7 mouse cellular contexts compared by ENCODE assay signal in the genomic region with DNA sequence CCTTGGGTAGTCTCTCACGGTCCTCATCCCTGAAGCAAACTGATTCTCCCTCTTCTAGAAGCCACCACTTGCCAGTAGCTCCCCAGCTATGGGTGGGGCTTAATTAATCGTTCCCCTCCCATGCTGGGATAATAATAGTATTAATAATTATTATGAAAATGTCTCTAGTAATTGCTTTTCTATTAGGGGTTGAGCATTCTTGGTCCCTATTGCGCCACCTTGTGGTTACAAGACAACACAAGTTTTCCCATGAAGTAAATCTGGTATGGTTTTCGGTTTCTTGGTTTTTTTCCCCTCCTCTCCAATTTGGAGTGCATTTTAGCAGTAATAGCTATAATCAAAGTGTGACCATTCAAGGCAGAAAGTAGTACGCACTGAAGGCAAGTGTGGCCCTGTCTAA. TPM values are rescaled to one million over a fixed set of nuclear protein-coding genes. Genes with fewer than 3 reads are reported as not detected.
DNase-seq lines count a peak whose midpoint lies in the region; ATAC-seq and TF ChIP-seq lines count a peak whose summit lies in the region.

No protein-coding gene starts in this region.

- no peak overlapping the region for H3K9ac ChIP-seq in intestine, postnatal 0 days (ENCODE audit: low read depth, low read length)
- H3K9ac ChIP-seq in intestine, embryonic 15.5 days = no peak overlapping the region

- H3K9me3 ChIP-seq in intestine, postnatal 0 days (ENCODE audit: control insufficient read depth) = no peaks in the 10 kb centered on the region
- no peaks in the 10 kb centered on the region for H3K9me3 ChIP-seq in intestine, embryonic 15.5 days

- no peak overlapping the region for H3K4me3 ChIP-seq in intestine, postnatal 0 days (ENCODE audit: low read depth, low read length)
- no peak overlapping the region for H3K4me3 ChIP-seq in intestine, embryonic 15.5 days (replicated peaks)

- ATAC-seq in intestine, postnatal 0 days = no peak
- ATAC-seq in intestine, embryonic 15.5 days = no peak
- 0 out of 2 replicates have a peak, but pooled peaks have one; percentile 55 for ATAC-seq in megakaryocyte-erythroid progenitor cell, adult 5-6 weeks (replicated peaks; ENCODE audit: low FRiP score, low TSS enrichment, poor library complexity, severe bottlenecking)

- H3K4me1 ChIP-seq in intestine, postnatal 0 days (replicated peaks; ENCODE audit: control insufficient read depth, insufficient read depth, low read length) = no peaks in the 10 kb centered on the region
- no peaks in the 10 kb centered on the region for H3K4me1 ChIP-seq in intestine, embryonic 15.5 days (replicated peaks)

- no peaks in the 10 kb centered on the region for H3K27me3 ChIP-seq in intestine, postnatal 0 days (replicated peaks; ENCODE audit: control insufficient read depth, insufficient read depth, low read length)
- H3K27me3 ChIP-seq in intestine, embryonic 15.5 days (replicated peaks) = no peaks in the 10 kb centered on the region

- H3K4me2 ChIP-seq in intestine, postnatal 0 days (replicated peaks; ENCODE audit: low read depth) = no peak overlapping the region
- H3K4me2 ChIP-seq in intestine, embryonic 15.5 days (replicated peaks) = no peak overlapping the region

- H3K27ac ChIP-seq in intestine, postnatal 0 days (ENCODE audit: low read depth, low read length) = no peak overlapping the region
- H3K27ac ChIP-seq in intestine, embryonic 15.5 days = no peak overlapping the region

- TF ChIP-seq CTCF in intestine, postnatal 0 days (IDR thresholded peaks at IDR 0.05; ENCODE audit: low read depth) = peak; percentile 75

- no peaks in the 10 kb centered on the region for H3K36me3 ChIP-seq in intestine, postnatal 0 days (ENCODE audit: control insufficient read depth, insufficient read depth)
- no peaks in the 10 kb centered on the region for H3K36me3 ChIP-seq in intestine, embryonic 15.5 days

- peak; percentile 28 for DNase-seq in thymus, postnatal 14 days
- no peak for DNase-seq in thymus, adult 18-20 months
- peak; percentile 60 for DNase-seq in embryo, embryonic 10 days (ENCODE audit: low spot score)
- no peak for DNase-seq in frontal cortex, postnatal 36 days (ENCODE audit: low spot score in 2 of 2)

- 43% methylated on average over 5 of the region's 5 CpGs for WGBS in intestine, postnatal 0 days
- WGBS in intestine, embryonic 15.5 days = 50% methylated on average over 5 of the region's 5 CpGs

RNA-seq across cellular contexts. Expression of a gene that starts 23.8 kb away (rescaled TPM):
- polyA plus RNA-seq in intestine, postnatal 0 days (2015; fragmentation: Nextera tagmentation; extraction: Ambion mirVana) = 0.66 and 0.76 TPM in 2 replicates
- 1.4 and 1.5 TPM in 2 replicates for polyA plus RNA-seq in intestine, embryonic 15.5 days (2015; fragmentation: Nextera tagmentation; extraction: Ambion mirVana)
- not detected in 2 replicates for total RNA-seq in megakaryocyte-erythroid progenitor cell, adult 5-6 weeks (2014; fragmentation: Nextera tagmentation)
- not detected in 2 replicates for total RNA-seq in megakaryocyte-erythroid progenitor cell, adult 5-6 weeks (2017)

Comparison
In these comparisons a context has a peak if more than half of its experiments do, and no peak if none do; other contexts are left out.
1. DNase-seq: peak in thymus, postnatal 14 days (single experiment) and embryo, embryonic 10 days (single experiment); none in thymus, adult 18-20 months (0 of 2) and frontal cortex, postnatal 36 days (0 of 2).